Mouse (Mus musculus): ENCODE measurements around the gene Hspa1a. TPM values are rescaled to one million over a fixed set of nuclear protein-coding genes. Genes with fewer than 3 reads are reported as not detected.

Gene Hspa1a
- polyA plus RNA-seq, 1 experiment from 2014 or later: 6.4 TPM

GRCm38 (mm10) chr17:34924258-34924657, 47.7 kb downstream of the Hspa1a start:
- Histone ChIP-seq H3K27ac (ENCODE audit: poor library complexity, severe bottlenecking) (no peak overlapping the region), H3K27me3 (replicated peaks) (no peaks in the 10 kb centered on the region), H3K9ac (no peak overlapping the region), H3K4me3 (no peak overlapping the region), H3K4me2 (no peak overlapping the region), H3K36me3 (no peaks in the 10 kb centered on the region), H3K9me3 (replicated peaks) (no peaks in the 10 kb centered on the region), H3K4me1 (replicated peaks) (0 out of 2 replicates have a peak, but pooled peaks cover 4% of the 10 kb centered on the region)
- WGBS: 74% methylated on average over 5 of the region's 5 CpGs
- no peak for ATAC-seq (ENCODE audit: insufficient number of reproducible peaks, low FRiP score)

DNA sequence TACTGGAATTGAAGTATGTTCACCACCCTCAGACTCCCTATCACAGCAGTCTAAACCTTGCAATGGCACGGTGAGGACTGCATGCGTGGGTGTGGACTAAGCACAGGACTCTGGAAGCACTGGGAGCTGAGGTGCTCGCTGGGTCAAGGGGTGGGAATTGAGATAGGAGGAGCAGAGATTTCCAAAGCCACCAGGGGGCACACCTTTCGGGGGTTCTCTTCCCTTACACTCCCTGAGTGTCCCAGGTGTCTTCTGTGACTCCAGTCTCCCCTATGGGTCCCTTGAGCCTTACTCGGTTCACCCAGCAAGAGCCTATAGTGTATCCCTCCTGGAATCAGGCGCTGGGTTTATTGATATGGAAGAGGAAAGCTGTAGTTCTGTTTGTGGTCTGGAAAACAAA, 49.0 kb downstream of the Hspa1a start:
- Histone ChIP-seq H3K4me3 (no peak overlapping the region), H3K4me1 (replicated peaks) (no peaks in the 10 kb centered on the region), H3K9me3 (replicated peaks) (no peaks in the 10 kb centered on the region), H3K36me3 (no peaks in the 10 kb centered on the region), H3K27me3 (replicated peaks) (no peaks in the 10 kb centered on the region), H3K4me2 (no peak overlapping the region), H3K27ac (ENCODE audit: poor library complexity, severe bottlenecking) (no peak overlapping the region), H3K9ac (no peak overlapping the region)
- WGBS: 45% methylated on average over 6 of the region's 6 CpGs
- no peak for ATAC-seq (ENCODE audit: insufficient number of reproducible peaks, low FRiP score)

Other genes starting within 250 kb of the Hspa1a start
- 0.15 TPM in 1 of 2 replicates, not detected in the other for gene C4b, start 228.3 kb downstream of the Hspa1a start, polyA plus RNA-seq (2016; fragmentation: Nextera tagmentation; extraction: Ambion mirVana)
- gene Cyp21a1, start 167.6 kb downstream of the Hspa1a start, polyA plus RNA-seq (2016; fragmentation: Nextera tagmentation; extraction: Ambion mirVana): 0.15 TPM in 1 of 2 replicates, not detected in the other
- 18.2 and 19.6 TPM in 2 replicates for gene Stk19, start 135.2 kb downstream of the Hspa1a start, polyA plus RNA-seq (2016; fragmentation: Nextera tagmentation; extraction: Ambion mirVana)
- 37.2 and 39.9 TPM in 2 replicates for gene Dxo, start 135.1 kb downstream of the Hspa1a start, polyA plus RNA-seq (2016; fragmentation: Nextera tagmentation; extraction: Ambion mirVana)
- gene Skiv2l, start 121.9 kb downstream of the Hspa1a start, polyA plus RNA-seq (2016; fragmentation: Nextera tagmentation; extraction: Ambion mirVana): 35.3 and 39.5 TPM in 2 replicates
- gene Nelfe, start 121.8 kb downstream of the Hspa1a start, polyA plus RNA-seq (2016; fragmentation: Nextera tagmentation; extraction: Ambion mirVana): 73.7 and 81.3 TPM in 2 replicates
- gene Cfb, start 109.6 kb downstream of the Hspa1a start, polyA plus RNA-seq (2016; fragmentation: Nextera tagmentation; extraction: Ambion mirVana): 1.1 and 2.2 TPM in 2 replicates
- gene Zbtb12, start 92.7 kb downstream of the Hspa1a start, polyA plus RNA-seq (2016; fragmentation: Nextera tagmentation; extraction: Ambion mirVana): 2.6 and 2.8 TPM in 2 replicates
- not detected in 2 replicates for gene Gm20547, start 90.1 kb downstream of the Hspa1a start, polyA plus RNA-seq (2016; fragmentation: Nextera tagmentation; extraction: Ambion mirVana)
- 0.24 and 0.35 TPM in 2 replicates for gene C2, start 73.9 kb downstream of the Hspa1a start, polyA plus RNA-seq (2016; fragmentation: Nextera tagmentation; extraction: Ambion mirVana)
- gene Ehmt2, start 73.7 kb downstream of the Hspa1a start, polyA plus RNA-seq (2016; fragmentation: Nextera tagmentation; extraction: Ambion mirVana): 49.1 and 51.6 TPM in 2 replicates
- 0.08 TPM in 1 of 2 replicates, not detected in the other for gene Slc44a4, start 57.7 kb downstream of the Hspa1a start, polyA plus RNA-seq (2016; fragmentation: Nextera tagmentation; extraction: Ambion mirVana)
- 20.8 and 21.5 TPM in 2 replicates for gene Neu1, start 40.9 kb downstream of the Hspa1a start, polyA plus RNA-seq (2016; fragmentation: Nextera tagmentation; extraction: Ambion mirVana)
- gene Hspa1b, start 12.9 kb downstream of the Hspa1a start, polyA plus RNA-seq (2016; fragmentation: Nextera tagmentation; extraction: Ambion mirVana): 0.12 and 0.13 TPM in 2 replicates
- gene Gm20481, start 2.2 kb downstream of the Hspa1a start, polyA plus RNA-seq (2016; fragmentation: Nextera tagmentation; extraction: Ambion mirVana): not detected in 2 replicates
- 2.9 and 3.1 TPM in 2 replicates for gene Hspa1l, start 547 bp upstream of the Hspa1a start, polyA plus RNA-seq (2016; fragmentation: Nextera tagmentation; extraction: Ambion mirVana)
- 143 and 145 TPM in 2 replicates for gene Lsm2, start 9.7 kb upstream of the Hspa1a start, polyA plus RNA-seq (2016; fragmentation: Nextera tagmentation; extraction: Ambion mirVana)
- 82.6 TPM in 2 replicates for gene Vars, start 28.8 kb upstream of the Hspa1a start, polyA plus RNA-seq (2016; fragmentation: Nextera tagmentation; extraction: Ambion mirVana)
- 0.32 and 0.37 TPM in 2 replicates for gene Vwa7, start 44.4 kb upstream of the Hspa1a start, polyA plus RNA-seq (2016; fragmentation: Nextera tagmentation; extraction: Ambion mirVana)
- 2.4 and 2.6 TPM in 2 replicates for gene Sapcd1, start 55.9 kb upstream of the Hspa1a start, polyA plus RNA-seq (2016; fragmentation: Nextera tagmentation; extraction: Ambion mirVana)
- gene Msh5, start 74.6 kb upstream of the Hspa1a start, polyA plus RNA-seq (2016; fragmentation: Nextera tagmentation; extraction: Ambion mirVana): 3.5 and 4.9 TPM in 2 replicates
- gene Clic1, start 77.8 kb upstream of the Hspa1a start, polyA plus RNA-seq (2016; fragmentation: Nextera tagmentation; extraction: Ambion mirVana): 349 and 354 TPM in 2 replicates
- 192 and 205 TPM in 2 replicates for gene Ddah2, start 86.9 kb upstream of the Hspa1a start, polyA plus RNA-seq (2016; fragmentation: Nextera tagmentation; extraction: Ambion mirVana)
- 0.27 TPM in 1 of 2 replicates, not detected in the other for gene Ly6g6c, start 93.2 kb upstream of the Hspa1a start, polyA plus RNA-seq (2016; fragmentation: Nextera tagmentation; extraction: Ambion mirVana)
- 1.2 and 2.0 TPM in 2 replicates for gene Mpig6b, start 94.0 kb upstream of the Hspa1a start, polyA plus RNA-seq (2016; fragmentation: Nextera tagmentation; extraction: Ambion mirVana)
- gene Ly6g6e, start 104.7 kb upstream of the Hspa1a start, polyA plus RNA-seq (2016; fragmentation: Nextera tagmentation; extraction: Ambion mirVana): 0.24 and 0.40 TPM in 2 replicates
- 1.8 and 2.2 TPM in 2 replicates for gene Ly6g6d, start 105.9 kb upstream of the Hspa1a start, polyA plus RNA-seq (2016; fragmentation: Nextera tagmentation; extraction: Ambion mirVana)
- 1.1 and 1.5 TPM in 2 replicates for gene Ly6g6f, start 113.5 kb upstream of the Hspa1a start, polyA plus RNA-seq (2016; fragmentation: Nextera tagmentation; extraction: Ambion mirVana)
- 58.9 and 65.1 TPM in 2 replicates for gene Abhd16a, start 117.1 kb upstream of the Hspa1a start, polyA plus RNA-seq (2016; fragmentation: Nextera tagmentation; extraction: Ambion mirVana)
- not detected in 2 replicates for gene Ly6g5c, start 136.1 kb upstream of the Hspa1a start, polyA plus RNA-seq (2016; fragmentation: Nextera tagmentation; extraction: Ambion mirVana)
- 0.32 and 0.38 TPM in 2 replicates for gene Ly6g5b, start 143.3 kb upstream of the Hspa1a start, polyA plus RNA-seq (2016; fragmentation: Nextera tagmentation; extraction: Ambion mirVana)
- gene Gpank1, start 149.3 kb upstream of the Hspa1a start, polyA plus RNA-seq (2016; fragmentation: Nextera tagmentation; extraction: Ambion mirVana): 11.1 and 15.1 TPM in 2 replicates
- 190 and 207 TPM in 2 replicates for gene Csnk2b, start 149.9 kb upstream of the Hspa1a start, polyA plus RNA-seq (2016; fragmentation: Nextera tagmentation; extraction: Ambion mirVana)
- gene D17H6S53E, start 154.2 kb upstream of the Hspa1a start, polyA plus RNA-seq (2016; fragmentation: Nextera tagmentation; extraction: Ambion mirVana): 8.6 and 8.7 TPM in 2 replicates
- gene Apom, start 159.9 kb upstream of the Hspa1a start, polyA plus RNA-seq (2016; fragmentation: Nextera tagmentation; extraction: Ambion mirVana): 1.3 and 8.3 TPM in 2 replicates
- gene Bag6, start 163.0 kb upstream of the Hspa1a start, polyA plus RNA-seq (2016; fragmentation: Nextera tagmentation; extraction: Ambion mirVana): 56.1 and 61.6 TPM in 2 replicates
- 132 and 148 TPM in 2 replicates for gene Prrc2a, start 192.7 kb upstream of the Hspa1a start, polyA plus RNA-seq (2016; fragmentation: Nextera tagmentation; extraction: Ambion mirVana)
- gene Aif1, start 203.9 kb upstream of the Hspa1a start, polyA plus RNA-seq (2016; fragmentation: Nextera tagmentation; extraction: Ambion mirVana): 4.3 and 4.4 TPM in 2 replicates
- 3.3 and 5.2 TPM in 2 replicates for gene Lst1, start 216.3 kb upstream of the Hspa1a start, polyA plus RNA-seq (2016; fragmentation: Nextera tagmentation; extraction: Ambion mirVana)
- gene Ltb, start 222.3 kb upstream of the Hspa1a start, polyA plus RNA-seq (2016; fragmentation: Nextera tagmentation; extraction: Ambion mirVana): 0.14 and 0.31 TPM in 2 replicates
- gene Tnf, start 229.9 kb upstream of the Hspa1a start, polyA plus RNA-seq (2016; fragmentation: Nextera tagmentation; extraction: Ambion mirVana): 0.12 TPM in 1 of 2 replicates, not detected in the other
- not detected in 2 replicates for gene Lta, start 233.2 kb upstream of the Hspa1a start, polyA plus RNA-seq (2016; fragmentation: Nextera tagmentation; extraction: Ambion mirVana)
- gene Gm16181, start 248.7 kb upstream of the Hspa1a start, polyA plus RNA-seq (2016; fragmentation: Nextera tagmentation; extraction: Ambion mirVana): 0.55 TPM in 1 of 2 replicates, not detected in the other

All from heart, embryonic 12.5 days (tissue).